Mouse (Mus musculus) megakaryocyte, embryonic 14.5 days (primary cell): Measurements from ENCODE around the gene Mettl15.

ENCODE experiments used
- FLI1 ChIP-seq: IDR thresholded peaks from 2 replicates; pipeline ENCODE4 v1.6.1; 2012; ENCODE audit warnings: low read length, inconsistent platforms, mixed read lengths
- GATA1 ChIP-seq: IDR thresholded peaks from 3 replicates; pipeline ENCODE4 v1.6.1; 2012; ENCODE audit warnings: mixed read lengths, low read length, inconsistent platforms, borderline replicate concordance

GRCm38 (mm10) chr2:109153402-109154050 lies 127.0 kb downstream of the Mettl15 start:
- no peak for TF ChIP-seq GATA1
- no peak for TF ChIP-seq FLI1
